Comparison of ENCODE assay signal across 9 mouse cellular contexts in genomic region chr9:56464863-56465654, GRCm38 (mm10). TPM values are rescaled to one million over a fixed set of nuclear protein-coding genes. Genes with fewer than 3 reads are reported as not detected.
DNase-seq lines count a peak whose midpoint lies in the region; ATAC-seq and TF ChIP-seq lines count a peak whose summit lies in the region.
"Had no signal": no experiment of that assay in that cellular context is flagged by ENCODE, and none has a peak within 500 bp of the region (broad histone marks: within the 10 kb centered on the region; RNA-seq: fewer than 3 reads in every experiment).

No protein-coding gene starts in this region.

- no peak for TF ChIP-seq CTCF in kidney, adult 2 months (conservative IDR thresholded peaks at IDR 0.05; ENCODE audit: insufficient read depth, insufficient read length, low read depth, low read length)

- 0 out of 2 replicates have a peak, but pooled peaks cover 2% of the 10 kb centered on the region for H3K4me1 ChIP-seq in kidney, adult 2 months (ENCODE audit: control insufficient read depth, insufficient read depth, low read length)

- H3K4me3 ChIP-seq in kidney, adult 2 months (ENCODE audit: insufficient read depth, low read depth, low read length): no peak overlapping the region
- H3K4me3 ChIP-seq: erythroblast, embryonic 14.5 days had no signal

- H3K27ac ChIP-seq in kidney, adult 2 months (ENCODE audit: insufficient read depth, low read depth, low read length): peak overlapping the region; percentile 56; the same call in 1 of the 2 replicates

- TF ChIP-seq POLR2A in kidney, adult 2 months (IDR thresholded peaks at IDR 0.05; ENCODE audit: low read depth, low read length): no peak

- H3K36me3 ChIP-seq in kidney, adult 2 months (ENCODE audit: control insufficient read depth, insufficient read depth, low read length): no peaks in the 10 kb centered on the region; the same call in 1 of the 2 replicates

- DNase-seq in brain, adult 2 months (ENCODE audit: low read depth, low spot score): peak; percentile 62
- peak; percentile 66 for DNase-seq in heart, adult 8-10 months (ENCODE audit: low spot score)
- DNase-seq in kidney, adult 2 months: peak; percentile 67
- DNase-seq in lung, postnatal 14 days: peak; percentile 55
- peak; percentile 69 for DNase-seq in skeletal muscle tissue, adult 2 months (ENCODE audit: low read depth, low spot score)
- DNase-seq in right cerebral cortex, postnatal 36 days (ENCODE audit: low spot score in 2 of 2): no peak
- DNase-seq in layer of hippocampus, postnatal 25 days (ENCODE audit: extremely low spot score in 1 of 2, low spot score in 1 of 2): no peak

- WGBS in kidney, adult 2 months: 32% methylated on average over 23 of the region's 23 CpGs

- H3K27me3 ChIP-seq in kidney, adult 2 months (replicated peaks; ENCODE audit: control insufficient read depth, insufficient read depth, low read length): no peaks in the 10 kb centered on the region

- ATAC-seq in CD4-positive, CD25-positive, alpha-beta regulatory T cell, adult 4 months: peak; percentile 96

RNA-seq across cellular contexts. Expression of gene Hmg20a, which starts 46.6 kb away (rescaled TPM):
- 10 to 100 TPM; 57.1 to 75.0 TPM for polyA plus RNA-seq in CD4-positive, CD25-positive, alpha-beta regulatory T cell, adult 4 months (2017; shearing (Covaris generic))
- total RNA-seq in heart, adult 8-10 months (2022): 10 to 100 TPM; 16.8 to 19.9 (median 18.3) TPM
- polyA plus RNA-seq in kidney, adult 2 months (2012; rRNA removed): 23.2 and 23.9 TPM in 2 replicates
- 10 to 100 TPM; 70.3 to 71.2 TPM for total RNA-seq in layer of hippocampus, postnatal 25 days (2021)

RNA-seq across cellular contexts. Expression of gene Peak1, which starts 47.2 kb away (rescaled TPM):
- 10 to 100 TPM; 17.6 to 18.4 TPM for polyA plus RNA-seq in CD4-positive, CD25-positive, alpha-beta regulatory T cell, adult 4 months (2017; shearing (Covaris generic))
- total RNA-seq in heart, adult 8-10 months (2022): 10 to 100 TPM; 34.2 to 44.5 (median 40.9) TPM
- polyA plus RNA-seq in kidney, adult 2 months (2012; rRNA removed): 7.4 and 8.5 TPM in 2 replicates
- total RNA-seq in layer of hippocampus, postnatal 25 days (2021): 10 to 100 TPM; 47.7 to 54.3 TPM

Comparison
In these comparisons a context has a peak if more than half of its experiments do, and no peak if none do; other contexts are left out.
1. DNase-seq: peak in brain, adult 2 months (single experiment), heart, adult 8-10 months (single experiment), kidney, adult 2 months (single experiment), lung, postnatal 14 days (single experiment) and skeletal muscle tissue, adult 2 months (single experiment); none in right cerebral cortex, postnatal 36 days (0 of 2) and layer of hippocampus, postnatal 25 days (0 of 2).